Mouse (Mus musculus) erythroblast, embryonic 14.5 days (primary cell): ENCODE measurements around the gene Cemip2.

Experiments used
- GATA1 ChIP-seq: IDR thresholded peaks from 2 replicates; pipeline ENCODE4 v1.6.1; 2012; ENCODE audit warnings: low read length, inconsistent platforms, mixed read lengths
- TAL1 ChIP-seq: IDR thresholded peaks from 3 replicates; pipeline ENCODE4 v1.6.1; 2012; ENCODE audit warnings: low read length, inconsistent platforms, mixed read lengths

- TF ChIP-seq GATA1 (no peak), TAL1 (no peak)
These were observed at the start of gene Cemip2 for GRCm38 (mm10) chr19:21778147-21778917.
